ENCODE assay signal across 14 mouse cellular contexts in the genomic region with DNA sequence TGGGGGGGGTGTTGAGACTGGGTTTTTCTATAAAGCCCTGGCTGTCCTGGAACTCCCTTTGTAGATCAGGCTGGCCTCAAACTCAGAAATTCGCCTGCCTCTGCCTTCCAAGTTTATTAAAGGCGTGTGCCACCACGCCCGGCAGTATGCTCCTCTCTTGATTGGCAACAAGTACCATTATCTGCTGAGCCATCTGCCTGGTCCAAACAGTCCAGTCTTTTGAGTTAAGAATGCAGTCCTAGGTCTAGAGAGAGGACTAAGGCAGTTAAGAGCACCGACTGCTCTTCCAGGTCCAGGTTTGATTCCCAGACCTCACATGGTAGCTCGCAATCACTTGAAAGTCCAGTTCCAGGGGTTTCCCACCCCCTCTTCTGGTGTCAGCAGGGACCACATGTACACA.
"Had no signal": no experiment of that assay in that cellular context is flagged by ENCODE, and none has a peak within 500 bp of the region (broad histone marks: within the 10 kb centered on the region; RNA-seq: fewer than 3 reads in every experiment).

No protein-coding gene starts in this region.

- ATAC-seq: midbrain, embryonic 13.5 days; midbrain, embryonic 15.5 days had no signal

- DNase-seq: lung, adult 18-20 months; lung, embryonic 14.5 days; lung, postnatal 10 days; lung, postnatal 4 days; right cerebral cortex, postnatal 14 days; thymus, adult 2 months; thymus, postnatal 36 days had no signal

- H3K27ac ChIP-seq: liver, embryonic 15.5 days; midbrain, embryonic 13.5 days; midbrain, embryonic 15.5 days; neural tube, embryonic 12.5 days; stomach, embryonic 15.5 days; stomach, postnatal 0 days had no signal

- H3K4me3 ChIP-seq: liver, embryonic 15.5 days; midbrain, embryonic 13.5 days; midbrain, embryonic 15.5 days; neural tube, embryonic 12.5 days; stomach, embryonic 15.5 days had no signal

- H3K4me2 ChIP-seq: liver, embryonic 15.5 days; lung, embryonic 14.5 days; midbrain, embryonic 11.5 days; midbrain, embryonic 13.5 days; midbrain, embryonic 15.5 days; neural tube, embryonic 12.5 days; stomach, embryonic 15.5 days had no signal

- H3K4me1 ChIP-seq: liver, embryonic 15.5 days; midbrain, embryonic 13.5 days; midbrain, embryonic 15.5 days; neural tube, embryonic 12.5 days; stomach, embryonic 15.5 days had no signal

- H3K9ac ChIP-seq: liver, embryonic 15.5 days; lung, embryonic 14.5 days; midbrain, embryonic 13.5 days; midbrain, embryonic 15.5 days; neural tube, embryonic 12.5 days; stomach, embryonic 15.5 days had no signal

- H3K9me3 ChIP-seq: liver, embryonic 15.5 days; midbrain, embryonic 13.5 days; midbrain, embryonic 15.5 days; neural tube, embryonic 12.5 days; stomach, embryonic 15.5 days had no signal

- H3K27me3 ChIP-seq: liver, embryonic 15.5 days; midbrain, embryonic 13.5 days; midbrain, embryonic 15.5 days; neural tube, embryonic 12.5 days; stomach, embryonic 15.5 days had no signal
